In genomic region chr12:70420216-70420615, GRCm38 (mm10) we compare ENCODE assay signal across 10 mouse cellular contexts. TPM values are rescaled to one million over a fixed set of nuclear protein-coding genes. Genes with fewer than 3 reads are reported as not detected.
DNase-seq lines count a peak whose midpoint lies in the region.
"Had no signal": no experiment of that assay in that cellular context is flagged by ENCODE, and none has a peak within 500 bp of the region (broad histone marks: within the 10 kb centered on the region; RNA-seq: fewer than 3 reads in every experiment).

No protein-coding gene starts in this region.

- intact Hi-C loops in gastrocnemius, postnatal 14 days (cut with DNase I; ENCODE audit: low total_unique reads): no loop called here

- DNase-seq in heart, postnatal 4 days: peak; percentile 10
- no peak for DNase-seq in heart, adult 11 months
- peak; percentile 42 for DNase-seq in layer of hippocampus, adult 9-11 months
- DNase-seq in layer of hippocampus, adult 9-10 months (ENCODE audit: low spot score): no peak
- DNase-seq in adipocyte (ENCODE audit: low spot score): peak; percentile 51
- peak; percentile 35 for DNase-seq in lung, postnatal 10 days
- no peak for DNase-seq in cerebellum, adult 11 months
- DNase-seq in gastrocnemius, postnatal 14 days: no peak
- DNase-seq: layer of hippocampus, postnatal 36 days; midbrain, embryonic 14.5 days had no signal

RNA-seq across cellular contexts. Expression of gene Tmx1, which starts 32.7 kb away (rescaled TPM):
- total RNA-seq in heart, postnatal 4 days (2021): 10 to 100 TPM; 38.3 to 39.1 TPM
- 1 to 10 TPM; 9.9 to 10.0 TPM for total RNA-seq in gastrocnemius, postnatal 14 days (2021)

Comparison
In these comparisons a context has a peak if more than half of its experiments do, and no peak if none do; other contexts are left out.
1. DNase-seq: peak in heart, postnatal 4 days (single experiment), layer of hippocampus, adult 9-11 months (single experiment), adipocyte (single experiment) and lung, postnatal 10 days (single experiment); none in heart, adult 11 months (single experiment), layer of hippocampus, adult 9-10 months (single experiment), cerebellum, adult 11 months (single experiment) and gastrocnemius, postnatal 14 days (single experiment).